Mouse (Mus musculus) lung, postnatal 0 days (tissue): ENCODE data around the gene Cycs.
A peak's percentile ranks its signal among the peaks of the same experiment; 100 is the strongest.

Experiments
- CTCF ChIP-seq: IDR thresholded peaks from 2 replicates; pipeline ENCODE4 v1.5.1; 2016; ENCODE audit warnings: antibody characterized with exemption, mild to moderate bottlenecking
- EP300 ChIP-seq: IDR thresholded peaks from 2 replicates; pipeline ENCODE4 v1.6.1; 2016; ENCODE audit warnings: antibody characterized with exemption, mild to moderate bottlenecking, control low read depth

DNA sequence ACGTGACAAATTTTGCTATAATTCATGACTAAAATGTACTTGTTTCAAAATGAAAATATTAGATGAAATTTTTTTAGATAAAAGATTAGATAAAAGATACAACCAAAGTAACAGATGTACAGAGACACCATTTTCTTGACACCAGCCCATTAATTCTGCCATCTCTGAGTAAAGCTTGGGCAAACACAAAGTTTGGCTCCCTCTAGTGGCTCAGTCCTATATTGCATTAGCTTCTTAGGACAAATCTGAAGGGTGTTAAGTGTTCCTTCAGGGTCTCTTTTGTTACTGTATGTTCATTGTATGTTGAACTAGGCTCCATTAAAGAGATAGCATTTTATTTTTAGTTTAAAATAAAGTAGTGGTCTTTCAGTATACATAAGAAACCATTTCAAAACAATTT is 21.9 kb upstream of the Cycs start:
- peak; percentile 84 for TF ChIP-seq CTCF
- TF ChIP-seq EP300, result no peak
